Mouse (Mus musculus) neutrophil, adult 59 days (primary cell): Measurements from ENCODE around the gene Mustn1. TPM values are rescaled to one million over a fixed set of nuclear protein-coding genes. Genes with fewer than 3 reads are reported as not detected.

ENCODE experiments used
- total RNA-seq, 2 experiments: library from RNA; stranded (reverse); gene quantifications; 1 replicate in 1 of 2; 2 replicates in 1 of 2; pipeline ENCODE4 v1.2.4; 2023

Mustn1 gene
- 1 to 10 TPM in 1 of 2 experiments, under 1 TPM in 1; 0.87 to 1.2 TPM for total RNA-seq

GRCm38 (mm10) chr14:30878958-30879571 is at the start of gene Mustn1:
TSS of gene Mustn1 (plus strand) at chr14:30879200.

GRCm38 (mm10) chr14:30886204-30886603 is 7.2 kb downstream of the Mustn1 start, which contains the start of gene Itih4:
TSS of gene Itih4 (plus strand) at chr14:30886476.

GRCm38 (mm10) chr14:30923375-30924105 is 44.5 kb downstream of the Mustn1 start, which contains the start of gene Itih3:
TSS of gene Itih3 (minus strand) at chr14:30923760.

Other genes starting within 250 kb of the Mustn1 start
- 1 to 10 TPM; 7.5 to 9.4 TPM for gene Rft1, start 224.8 kb upstream of the Mustn1 start, total RNA-seq
- gene Sfmbt1, start 164.4 kb upstream of the Mustn1 start, total RNA-seq: 10 to 100 TPM; 13.1 to 13.7 TPM
- gene Tmem110, start 53.6 kb upstream of the Mustn1 start, total RNA-seq: 10 to 100 TPM; 13.2 to 16.0 TPM
- under 1 TPM in 1 of 2 experiments, not detected in 1; 0.31 TPM for gene Itih4, start 7.3 kb downstream of the Mustn1 start, total RNA-seq
- gene Itih3, start 44.6 kb downstream of the Mustn1 start, total RNA-seq: not detected
- not detected for gene Itih1, start 64.1 kb downstream of the Mustn1 start, total RNA-seq
- 1 to 10 TPM; 3.0 to 4.3 TPM for gene Nek4, start 72.2 kb downstream of the Mustn1 start, total RNA-seq
- gene Glt8d1, start 122.2 kb downstream of the Mustn1 start, total RNA-seq: 10 to 100 TPM; 12.1 to 15.0 TPM
- gene Spcs1, start 122.5 kb downstream of the Mustn1 start, total RNA-seq: 10 to 100 TPM; 72.3 to 84.1 TPM
- gene Pbrm1, start 139.9 kb downstream of the Mustn1 start, total RNA-seq: 10 to 100 TPM; 50.0 to 53.1 TPM
- gene Gnl3, start 140.0 kb downstream of the Mustn1 start, total RNA-seq: 10 to 100 TPM; 47.4 to 66.5 TPM
- 10 to 100 TPM; 54.9 to 59.6 TPM for gene Smim4, start 249.8 kb downstream of the Mustn1 start, total RNA-seq